Mouse (Mus musculus) embryonic fibroblast, embryonic 13.5 days (primary cell): ENCODE data around the gene Lin7c. TPM values are rescaled to one million over a fixed set of nuclear protein-coding genes. Genes with fewer than 3 reads are reported as not detected.
"Not testable (repeated sequence)": the region's sequence is repeated elsewhere in the genome, so short reads cannot be mapped to it uniquely, and the experiment has no call there.

Experiments used
- H3K27ac ChIP-seq: 2 replicates; pipeline ENCODE4 v1.5.1; 2012; ENCODE audit warnings: low read length, control low read depth, inconsistent platforms; ENCODE audit not compliant: insufficient read depth
- H3K4me1 ChIP-seq: 2 replicates; pipeline ENCODE4 v1.6.1; 2011; ENCODE audit warnings: low read length; ENCODE audit not compliant: control insufficient read depth, insufficient read depth
- H3K4me3 ChIP-seq: 2 replicates; pipeline ENCODE4 v1.5.1; 2011; ENCODE audit warnings: mild to moderate bottlenecking, control low read depth, low read length; ENCODE audit not compliant: insufficient read depth
- CTCF ChIP-seq: IDR thresholded peaks from 2 replicates; pipeline ENCODE4 v1.5.1; 2011; ENCODE audit warnings: mild to moderate bottlenecking, control low read depth, low read length, moderate library complexity, borderline replicate concordance; ENCODE audit not compliant: insufficient read depth
- POLR2A ChIP-seq: IDR thresholded peaks from 2 replicates; pipeline ENCODE4 v1.6.1; 2011; ENCODE audit warnings: low read depth, mild to moderate bottlenecking, control low read depth, low read length, moderate library complexity
- polyA plus RNA-seq: library from polyadenylated mRNA; stranded (reverse); fragments of >200 nt; gene quantifications from 2 replicates; pipeline ENCODE4 v1.2.4, GENCODE M21; 2011; ENCODE audit warnings: low read depth; ENCODE audit not compliant: missing spikeins, insufficient read length

Lin7c gene
- polyA plus RNA-seq, result 40.6 and 45.4 TPM in 2 replicates

GRCm38 (mm10) chr2:109890597-109890996 lies at the start of gene Lin7c:
Lin7c (plus strand) TSS chr2:109890853.
- Histone ChIP-seq H3K27ac (peak within 1 kb of the TSS; percentile 51), H3K4me3 (peak within 1 kb of the TSS; percentile 98), H3K4me1 (no peaks in the 10 kb centered on the region; the same call in 1 of the 2 replicates)
- TF ChIP-seq POLR2A, result peak; percentile 97
- TF ChIP-seq CTCF, result no peak

GRCm38 (mm10) chr2:109846401-109846800 lies 44.3 kb upstream of the Lin7c start:
- no peak overlapping the region for H3K4me3 ChIP-seq
- H3K27ac ChIP-seq, result no peak overlapping the region
- H3K4me1 ChIP-seq, result peaks cover 7% of the 10 kb centered on the region
- TF ChIP-seq POLR2A, result no peak
- no peak for TF ChIP-seq CTCF

DNA sequence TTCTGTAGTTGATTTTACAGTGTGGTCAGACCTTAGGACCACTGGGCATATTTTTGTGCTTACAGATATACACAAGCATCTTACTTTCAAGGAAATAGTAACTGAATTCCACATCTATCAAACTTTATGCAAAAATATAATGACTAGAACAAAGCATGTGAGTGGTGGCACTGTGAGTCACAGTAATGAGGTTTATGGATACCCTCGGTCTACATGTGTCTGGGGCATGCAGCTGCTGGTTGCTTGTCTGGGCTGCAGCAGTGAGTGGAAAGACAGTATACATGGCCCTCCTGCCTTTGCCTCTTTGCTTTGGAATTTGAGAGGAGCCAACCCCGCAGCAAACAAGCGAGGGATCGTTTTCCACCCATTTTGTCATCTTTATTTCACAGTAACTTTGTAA lies 42.3 kb upstream of the Lin7c start:
- Histone ChIP-seq H3K27ac (peak overlapping the region; percentile 10), H3K4me3 (no peak overlapping the region), H3K4me1 (peaks cover 7% of the 10 kb centered on the region)
- TF ChIP-seq CTCF (no peak), POLR2A (no peak)

GRCm38 (mm10) chr2:109848715-109849114 lies 41.9 kb upstream of the Lin7c start:
- Histone ChIP-seq H3K27ac (peak overlapping the region; percentile 10), H3K4me3 (no peak overlapping the region), H3K4me1 (peaks cover 7% of the 10 kb centered on the region)
- no peak for TF ChIP-seq POLR2A
- no peak for TF ChIP-seq CTCF

- H3K4me1 ChIP-seq, result peaks cover 2% of the 10 kb centered on the region; the same call in 1 of the 2 replicates
- H3K27ac ChIP-seq, result no peak overlapping the region; the same call in 1 of the 2 replicates
- TF ChIP-seq CTCF (no peak), POLR2A (no peak)
- no peak overlapping the region for H3K4me3 ChIP-seq
Measured at GRCm38 (mm10) chr2:109855601-109856000, 35.1 kb upstream of the Lin7c start.

DNA sequence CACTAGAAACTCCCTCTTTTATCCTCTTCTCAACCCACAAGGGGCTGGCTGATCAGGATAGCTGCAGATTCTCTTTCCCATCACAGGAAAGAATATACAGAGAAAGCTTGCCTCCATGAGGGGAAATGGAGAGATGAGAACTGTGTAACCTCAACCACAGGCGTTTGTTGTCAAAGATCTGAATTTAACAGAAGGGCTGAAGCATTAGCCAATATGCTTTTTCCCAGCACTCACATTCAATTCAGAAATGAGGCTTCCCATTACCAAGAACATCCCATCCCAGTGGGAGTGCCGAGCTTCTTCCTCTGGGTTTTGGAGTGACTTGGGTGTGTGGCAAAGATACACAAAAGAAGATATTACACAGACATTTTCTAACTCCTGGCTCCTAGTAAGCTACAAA lies 31.0 kb upstream of the Lin7c start:
- Histone ChIP-seq H3K27ac (no peak overlapping the region), H3K4me3 (no peak overlapping the region), H3K4me1 (peaks cover 2% of the 10 kb centered on the region; the same call in 1 of the 2 replicates)
- TF ChIP-seq CTCF, result no peak
- TF ChIP-seq POLR2A, result no peak

DNA sequence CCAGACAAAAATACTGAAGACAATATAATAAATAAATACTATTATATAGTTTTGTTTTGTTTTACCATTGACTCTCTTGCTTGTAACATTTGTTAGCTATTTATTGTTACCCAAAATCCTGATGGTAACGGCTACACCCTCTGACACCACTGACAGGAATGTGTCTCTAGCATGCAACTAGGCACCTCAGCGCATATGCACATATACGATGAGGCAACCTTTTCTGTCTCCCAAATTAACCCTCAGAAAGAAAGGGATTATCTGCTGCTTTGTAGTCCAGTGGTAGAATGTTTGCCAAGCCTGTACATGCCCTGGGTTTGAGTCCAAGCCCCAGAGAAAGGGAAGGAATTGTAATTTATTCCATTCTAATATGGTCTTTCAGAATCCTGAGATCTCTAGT lies 29.8 kb upstream of the Lin7c start:
- Histone ChIP-seq H3K4me1 (peaks cover 2% of the 10 kb centered on the region; the same call in 1 of the 2 replicates), H3K27ac (no peak overlapping the region), H3K4me3 (no peak overlapping the region)
- TF ChIP-seq POLR2A (no peak), CTCF (no peak)

GRCm38 (mm10) chr2:109879429-109879828 lies 11.2 kb upstream of the Lin7c start:
- not testable (repeated sequence) for H3K4me3 ChIP-seq, H3K4me1 ChIP-seq, H3K27ac ChIP-seq

DNA sequence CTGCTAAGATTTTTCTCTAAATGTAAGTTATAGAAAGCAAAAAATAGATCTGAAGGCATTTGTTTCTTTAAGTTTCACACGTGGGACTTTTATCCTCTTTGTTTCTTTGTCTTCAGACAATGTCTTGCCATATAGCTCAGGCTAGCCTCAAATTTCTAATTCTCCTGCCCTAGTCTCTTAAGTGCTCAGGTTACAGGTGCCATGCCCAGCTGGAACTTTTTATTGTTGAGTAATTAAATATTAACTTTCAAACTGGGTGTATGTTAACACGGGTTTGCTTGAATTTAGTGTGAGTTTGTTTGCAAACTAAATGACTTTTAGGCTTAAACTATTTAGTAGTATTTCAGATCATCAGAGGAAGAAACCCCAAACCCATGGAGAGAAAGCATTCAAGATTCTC lies 9.5 kb upstream of the Lin7c start:
- Histone ChIP-seq H3K27ac (no peak overlapping the region), H3K4me3 (no peak overlapping the region), H3K4me1 (peaks cover 4% of the 10 kb centered on the region; the same call in 1 of the 2 replicates)
- no peak for TF ChIP-seq CTCF
- TF ChIP-seq POLR2A, result no peak

DNA sequence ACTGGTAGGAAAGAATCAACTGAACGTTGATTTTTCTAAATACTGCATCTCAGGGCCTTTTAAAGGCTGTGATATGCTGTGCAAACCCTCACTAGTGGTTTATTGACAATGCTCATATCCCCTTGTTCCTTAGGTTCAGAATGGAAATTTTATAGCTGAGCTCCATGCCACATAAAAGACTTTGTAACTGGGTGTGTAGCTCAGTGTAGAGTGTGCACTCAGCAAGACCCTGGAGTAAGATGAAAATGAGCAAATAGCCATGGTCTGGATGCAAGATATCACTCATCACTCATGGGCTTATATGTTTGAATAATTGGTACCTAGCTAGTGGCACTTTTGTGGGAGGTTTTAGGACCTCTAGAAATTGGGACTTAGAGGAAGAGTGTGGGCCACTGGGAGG lies 9.0 kb upstream of the Lin7c start:
- Histone ChIP-seq H3K4me3 (no peak overlapping the region), H3K4me1 (peaks cover 4% of the 10 kb centered on the region; the same call in 1 of the 2 replicates), H3K27ac (no peak overlapping the region)
- TF ChIP-seq POLR2A (no peak), CTCF (no peak)

DNA sequence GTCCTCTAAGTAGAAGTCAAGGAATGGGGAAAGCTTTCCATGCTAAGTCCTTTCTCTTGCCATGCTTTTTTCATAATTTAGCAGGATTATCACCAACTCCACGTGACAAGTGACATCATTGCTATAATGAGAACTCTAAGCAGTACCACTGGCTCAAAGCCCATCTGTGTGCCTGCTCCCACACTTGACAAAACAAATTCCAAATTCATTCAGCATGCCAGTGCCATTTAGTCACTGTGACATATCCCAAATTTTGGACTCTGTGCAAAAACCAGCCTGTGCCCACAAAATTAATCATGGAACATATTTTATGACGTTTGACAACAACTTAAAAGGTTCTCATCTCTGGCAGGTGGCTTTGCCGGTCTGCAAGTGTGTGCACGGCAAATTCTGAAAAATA lies 6.5 kb upstream of the Lin7c start:
- no peak overlapping the region for H3K27ac ChIP-seq
- TF ChIP-seq CTCF (no peak), POLR2A (no peak)
- H3K4me3 ChIP-seq, result no peak overlapping the region
- peaks cover 4% of the 10 kb centered on the region; the same call in 1 of the 2 replicates for H3K4me1 ChIP-seq
